Mouse (Mus musculus) left cerebral cortex, postnatal 14 days (tissue): ENCODE data around the gene Rtraf. TPM values are rescaled to one million over a fixed set of nuclear protein-coding genes. Genes with fewer than 3 reads are reported as not detected.
"Not testable (repeated sequence)": the region's sequence is repeated elsewhere in the genome, so short reads cannot be mapped to it uniquely, and the experiment has no call there.

ENCODE experiments used
- DNase-seq, 2 experiments: peaks; one replicate each; pipeline ENCODE4 v3.0.0; 2021 to 2022; ENCODE audit warnings: low spot score in 2 of 2, mixed read lengths in 1 of 2
- intact Hi-C: fragments of 180-260 bp; cut with DNase I; formaldehyde crosslinking; loops from one replicate; pipeline ENCODE4 v1.15.1; 2025
- long read RNA-seq, 2 experiments: library from polyadenylated mRNA; stranded (forward); transcript quantifications; one replicate each; pipeline ENCODE4 v2.0.0; 2021
- total RNA-seq, 2 experiments: library from RNA; stranded (reverse); gene quantifications; 2 replicates each; pipeline ENCODE4 v1.2.3; 2021

The Rtraf gene
- 10 to 100 TPM; 44.7 to 46.0 TPM for total RNA-seq
- long read RNA-seq, experiment 1, transcript Rtraf-201 (8 exons, 1,562 nt): major isoform, 91 of 119 reads
- long read RNA-seq, experiment 1, partial matches to known transcripts: 26 of 119 reads
- long read RNA-seq, experiment 1, other reads (novel, unspliced or antisense): 2 of 119 reads
- long read RNA-seq, experiment 2, transcript Rtraf-201 (8 exons, 1,562 nt): major isoform, 57 of 87 reads
- long read RNA-seq, experiment 2, partial matches to known transcripts: 0 of 87 reads
- long read RNA-seq, experiment 2, other reads (novel, unspliced or antisense): 30 of 87 reads

- intact Hi-C loops: loop anchor here (10.0 kb wide), 1 partner anchor 431 kb away; no protein-coding TSS in a partner anchor
- DNase-seq: peak; percentile 92 to 93
Observed at GRCm38 (mm10) chr14:19823321-19824142, at the start of gene Rtraf. Rtraf (minus strand) TSS chr14:19823824.

GRCm38 (mm10) chr14:19867286-19867935 is 43.8 kb upstream of the Rtraf start:
- intact Hi-C loops: no loop called here
- DNase-seq: no peak

- intact Hi-C loops, DNase-seq: not testable (repeated sequence)
Observed at GRCm38 (mm10) chr14:19865121-19865520, 41.5 kb upstream of the Rtraf start.

GRCm38 (mm10) chr14:19861311-19862080 is 37.9 kb upstream of the Rtraf start:
- no peak for DNase-seq
- intact Hi-C loops: no loop called here

GRCm38 (mm10) chr14:19860281-19860680 is 36.7 kb upstream of the Rtraf start:
- intact Hi-C loops: no loop called here
- no peak for DNase-seq

- intact Hi-C loops: loop anchor here (1.0 to 5.0 kb wide), 2 partner anchors 117 to 208 kb away; no protein-coding TSS in a partner anchor
- peak; percentile 55 to 73 for DNase-seq
Observed at GRCm38 (mm10) chr14:19858808-19859776, 35.5 kb upstream of the Rtraf start.

GRCm38 (mm10) chr14:19858279-19858678 is 34.7 kb upstream of the Rtraf start:
- intact Hi-C loops: loop anchor here (5.0 kb wide), 1 partner anchor 209 kb away; no protein-coding TSS in a partner anchor

GRCm38 (mm10) chr14:19853471-19853870 is 29.8 kb upstream of the Rtraf start:
- intact Hi-C loops: no loop called here
- DNase-seq: no peak

More at GRCm38 (mm10) chr14:19858279-19858678, 34.7 kb upstream of the Rtraf start:
- DNase-seq: no peak

- DNase-seq: peak; percentile 80 to 84
- intact Hi-C loops: loop anchor here (1.0 to 5.0 kb wide), 2 partner anchors 227 to 428 kb away; partner anchors contain the start of gene Kcnk16
Observed at GRCm38 (mm10) chr14:19839600-19840332, 16.1 kb upstream of the Rtraf start.

- intact Hi-C loops: no loop called here
Observed at GRCm38 (mm10) chr14:19836289-19836688, 12.7 kb upstream of the Rtraf start.

GRCm38 (mm10) chr14:19825481-19825880 is 1.9 kb upstream of the Rtraf start:
- intact Hi-C loops: loop anchor here (10.0 kb wide), 1 partner anchor 429 kb away; no protein-coding TSS in a partner anchor
- peak in 1 of 2 experiments; percentile 40 for DNase-seq

More at GRCm38 (mm10) chr14:19836289-19836688, 12.7 kb upstream of the Rtraf start:
- DNase-seq: no peak

- no peak for DNase-seq
- intact Hi-C loops: loop anchor here (10.0 kb wide), 1 partner anchor 433 kb away; no protein-coding TSS in a partner anchor
Observed at GRCm38 (mm10) chr14:19821686-19822085, 1.9 kb downstream of the Rtraf start.

GRCm38 (mm10) chr14:19817949-19818348 is 5.7 kb downstream of the Rtraf start:
- intact Hi-C loops: loop anchor here (1.0 kb wide), 1 partner anchor 112 kb away; no protein-coding TSS in a partner anchor
- peak; percentile 92 to 93 for DNase-seq

GRCm38 (mm10) chr14:19813061-19813460 is 10.6 kb downstream of the Rtraf start:
- intact Hi-C loops: loop anchor here (5.0 kb wide), 1 partner anchor 61 kb away; the partner anchor contains the start of gene Nid2
- DNase-seq: no peak

GRCm38 (mm10) chr14:19809934-19810333 is 13.7 kb downstream of the Rtraf start:
- intact Hi-C loops: loop anchor here (5.0 kb wide), 1 partner anchor 58 kb away; the partner anchor contains the start of gene Nid2
- no peak for DNase-seq

- intact Hi-C loops: no loop called here
- DNase-seq: no peak
Observed at GRCm38 (mm10) chr14:19807858-19808257, 15.8 kb downstream of the Rtraf start.

GRCm38 (mm10) chr14:19807339-19807738 is 16.3 kb downstream of the Rtraf start:
- DNase-seq: no peak
- intact Hi-C loops: no loop called here
